Comparison of ENCODE assay signal across 9 mouse cellular contexts in genomic region chr14:55177274-55177673, GRCm38 (mm10). TPM values are rescaled to one million over a fixed set of nuclear protein-coding genes. Genes with fewer than 3 reads are reported as not detected.
DNase-seq lines count a peak whose midpoint lies in the region; ATAC-seq and TF ChIP-seq lines count a peak whose summit lies in the region.
"Had no signal": no experiment of that assay in that cellular context is flagged by ENCODE, and none has a peak within 500 bp of the region (broad histone marks: within the 10 kb centered on the region; RNA-seq: fewer than 3 reads in every experiment).

No protein-coding gene starts in this region.

- peaks cover 2 to 8% of the 10 kb centered on the region in 2 experiments; a peak in 3 of 4 replicates for H3K27me3 ChIP-seq in MEL (ENCODE audit: control insufficient read depth in 1 of 2, insufficient read depth in 2 of 2, low read length in 2 of 2)
- H3K27me3 ChIP-seq in thymus, adult 2 months (ENCODE audit: control insufficient read depth, insufficient read depth, low read length) = no peaks in the 10 kb centered on the region

- DNase-seq in heart, postnatal 14 days = peak; percentile 50 to 69
- no peak for DNase-seq in heart, adult 11 months
- DNase-seq in MEL (ENCODE audit: low read depth, low spot score) = peak; percentile 45
- peak; percentile 78 to 81 for DNase-seq in cerebellum, adult 18-20 months
- peak; percentile 53 for DNase-seq in left cerebral cortex, adult 11 months (ENCODE audit: low spot score)
- DNase-seq in thymus, adult 2 months = peak; percentile 66

- H3K4me1 ChIP-seq in MEL (ENCODE audit: control insufficient read depth in 1 of 2, insufficient read depth in 2 of 2, low read length in 2 of 2) = no peaks in the 10 kb centered on the region
- H3K4me1 ChIP-seq in thymus, adult 2 months (replicated peaks; ENCODE audit: control insufficient read depth, insufficient read depth, low read length) = no peaks in the 10 kb centered on the region
- H3K4me1 ChIP-seq: limb, embryonic 12.5 days had no signal

- no peak overlapping the region for H3K4me3 ChIP-seq in MEL (ENCODE audit: control insufficient read depth in 1 of 2, insufficient read depth in 1 of 2, low read depth in 2 of 2, low read length in 2 of 2)
- H3K4me3 ChIP-seq in thymus, adult 2 months (ENCODE audit: control insufficient read depth, insufficient read depth, low read length) = no peak overlapping the region
- H3K4me3 ChIP-seq: limb, embryonic 12.5 days had no signal

- TF ChIP-seq EP300 in MEL (IDR thresholded peaks at IDR 0.05; ENCODE audit: low read depth in 1 of 2, low read length in 2 of 2) = no peak

- H3K36me3 ChIP-seq in MEL (ENCODE audit: control insufficient read depth in 1 of 2, insufficient read depth in 2 of 2, low read length in 2 of 2) = no peaks in the 10 kb centered on the region
- no peaks in the 10 kb centered on the region for H3K36me3 ChIP-seq in thymus, adult 2 months (ENCODE audit: control insufficient read depth, insufficient read depth, low read length)
- H3K36me3 ChIP-seq: limb, embryonic 12.5 days had no signal

- H3K9ac ChIP-seq in MEL (ENCODE audit: control insufficient read depth, low read depth, low read length, poor library complexity, severe bottlenecking) = no peak overlapping the region
- H3K9ac ChIP-seq: limb, embryonic 12.5 days had no signal

- no peaks in the 10 kb centered on the region for H3K79me2 ChIP-seq in MEL (ENCODE audit: control insufficient read depth, insufficient read depth, low read length, poor library complexity)

- H3K9me3 ChIP-seq in MEL (replicated peaks; ENCODE audit: insufficient read depth, low read length) = no peaks in the 10 kb centered on the region
- H3K9me3 ChIP-seq: limb, embryonic 12.5 days had no signal

- H3K27ac ChIP-seq in MEL (ENCODE audit: control insufficient read depth, low read depth, low read length) = no peak overlapping the region
- H3K27ac ChIP-seq in thymus, adult 2 months (ENCODE audit: control insufficient read depth, insufficient read depth, low read length) = no peak overlapping the region
- H3K27ac ChIP-seq: limb, embryonic 12.5 days had no signal

- TF ChIP-seq RAD21 in MEL (IDR thresholded peaks at IDR 0.05; ENCODE audit: low read depth, low read length) = peak; percentile 10; the same call in 1 of the 2 replicates

- TF ChIP-seq POLR2A in MEL (IDR thresholded peaks at IDR 0.05; ENCODE audit: control insufficient read depth in 1 of 2, insufficient read depth in 1 of 2, low read depth in 1 of 2, low read length in 2 of 2, poor library complexity in 1 of 2) = no peak
- TF ChIP-seq POLR2A in thymus, adult 2 months (IDR thresholded peaks at IDR 0.05; ENCODE audit: control insufficient read depth, extremely low read depth, insufficient read depth, low read length, poor library complexity) = no peak

- 33% methylated on average over 5 of the region's 5 CpGs for WGBS in thymus, adult 2 months

- peak; percentile 82 for ATAC-seq in hematopoietic stem cell, adult 5-6 weeks (replicated peaks in 1 of 2; ENCODE audit: insufficient read depth in 1 of 2, low FRiP score in 2 of 2, low TSS enrichment in 1 of 2, low read depth in 1 of 2, poor library complexity in 2 of 2, severe bottlenecking in 2 of 2)
- peak; percentile 66; the same call in 1 of the 2 replicates for ATAC-seq in monocyte, adult 5-6 weeks (replicated peaks; ENCODE audit: insufficient number of reproducible peaks, low FRiP score, low TSS enrichment, poor library complexity, severe bottlenecking)

- peak; percentile 65 to 82 (median 77) for TF ChIP-seq CTCF in MEL (IDR thresholded peaks at IDR 0.05 in 2 of 3, conservative IDR thresholded peaks at IDR 0.05 in 1 of 3; ENCODE audit: control insufficient read depth in 1 of 3, insufficient read depth in 1 of 3, low read depth in 2 of 3, low read length in 3 of 3, poor library complexity in 1 of 3, severe bottlenecking in 1 of 3)
- TF ChIP-seq CTCF in thymus, adult 2 months (IDR thresholded peaks at IDR 0.05; ENCODE audit: borderline replicate concordance, control insufficient read depth, extremely low read depth, insufficient read depth, low read length, poor library complexity) = peak; percentile 81; the same call in 1 of the 2 replicates

- intact Hi-C loops in heart, postnatal 14 days (cut with DNase I) = no loop called here

TF ChIP-seq in MEL, 35 proteins besides CTCF, POLR2A, EP300 and RAD21:
- TF ChIP-seq GATA1 (IDR thresholded peaks at IDR 0.05; ENCODE audit: low read depth, low read length) (no peak), SMC3 (IDR thresholded peaks at IDR 0.05; ENCODE audit: low read depth, low read length) (peak; percentile 57)

RNA-seq across cellular contexts. Expression of gene Dhrs2, which starts 44.5 kb away (rescaled TPM):
- total RNA-seq in heart, postnatal 14 days (2021) = not detected
- total RNA-seq in MEL (2012; rRNA removed) = not detected in 2 replicates
- not detected for polyA plus RNA-seq in MEL (2012; ENCODE audit: insufficient read depth in 1 of 2, insufficient read length in 2 of 2, low read depth in 1 of 2, low replicate concordance in 2 of 2, missing spikeins in 1 of 2)
- total RNA-seq in hematopoietic stem cell, adult 5-6 weeks (2017) = 1.1 TPM in 1 of 2 replicates, not detected in the other
- 2.8 TPM in 1 of 3 replicates, not detected in the others for total RNA-seq in monocyte, adult 5-6 weeks (2017)
- 0.10 and 0.50 TPM in 2 replicates for polyA plus RNA-seq in thymus, adult 2 months (2012; rRNA removed)
